Mouse (Mus musculus) frontal cortex, adult 2 months (tissue): ENCODE results near the gene Cd72. TPM values are rescaled to one million over a fixed set of nuclear protein-coding genes. Genes with fewer than 3 reads are reported as not detected.

Experiments
- DNase-seq, 2 experiments: peaks; one replicate each; pipeline ENCODE4 v3.0.0; 2022; ENCODE audit warnings: low spot score in 1 of 2; ENCODE audit errors: extremely low spot score in 1 of 2
- polyA plus RNA-seq: library from polyadenylated mRNA; depleted of rRNA; stranded (reverse); fragments of >200 nt; gene quantifications from 2 replicates; pipeline ENCODE4 v1.2.3, GENCODE M21; 2012

Cd72 gene
- polyA plus RNA-seq, 1 experiment, result 0.64 TPM

DNA sequence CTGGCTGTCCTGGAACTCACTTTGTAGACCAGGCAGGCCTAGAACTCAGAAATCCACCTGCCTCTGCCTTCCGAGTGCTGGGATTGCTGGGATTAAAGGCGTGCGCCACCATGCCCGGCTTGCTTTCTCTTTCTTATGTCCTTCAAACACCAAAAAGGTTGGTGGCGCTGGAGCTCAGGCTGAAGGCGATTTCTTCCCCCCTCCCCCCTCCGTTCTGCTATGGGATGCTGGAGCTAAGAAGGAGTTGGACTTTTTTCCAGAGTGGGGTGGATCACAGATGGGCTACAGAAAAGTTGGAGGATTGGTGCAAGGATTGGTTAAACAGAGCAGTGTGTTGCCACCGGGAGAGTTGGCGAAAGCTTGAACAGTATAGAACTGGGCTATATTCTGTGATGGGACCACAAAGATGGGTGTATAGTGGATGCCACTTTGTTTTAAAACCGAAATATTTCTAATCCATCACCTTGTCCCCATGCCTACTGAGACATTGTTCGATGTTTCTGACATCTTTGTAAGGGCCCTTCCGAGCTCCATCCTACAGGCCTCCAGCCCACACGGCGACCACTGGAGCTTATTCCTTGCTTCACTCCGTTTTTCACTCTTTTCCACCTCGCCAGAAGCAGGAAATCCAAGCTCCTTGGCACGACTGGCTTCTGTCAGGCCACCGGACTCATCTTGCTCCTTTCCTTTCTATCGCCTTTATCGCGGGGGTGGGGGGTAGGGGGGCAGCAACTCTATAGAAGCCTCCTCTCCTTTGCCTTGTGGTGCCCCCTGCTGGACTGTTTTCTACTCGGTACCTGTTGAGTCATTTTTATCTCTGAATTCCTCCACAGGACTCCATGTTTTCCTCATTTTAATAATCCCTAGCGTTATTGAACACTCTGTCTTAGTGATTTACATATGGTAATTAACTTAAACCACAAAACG, 24.7 kb upstream of the Cd72 start:
- peak in 1 of 2 experiments; percentile 62 for DNase-seq

DNA sequence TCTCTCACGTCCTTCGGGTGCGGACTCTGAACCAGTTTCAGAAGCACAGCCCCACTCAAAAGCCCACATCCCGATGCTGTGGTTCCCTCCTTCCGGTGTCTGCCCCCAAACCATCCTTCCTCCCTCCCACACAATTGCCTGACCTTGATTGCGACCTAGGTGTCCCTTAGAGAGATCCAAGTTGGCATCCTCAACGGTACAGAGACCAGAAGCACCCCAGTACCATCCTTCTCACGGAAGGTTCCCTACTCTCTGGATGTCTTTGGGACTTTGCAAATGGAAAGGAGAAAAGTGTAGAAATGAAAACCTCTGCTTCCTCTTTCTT, 24.1 kb upstream of the Cd72 start:
- DNase-seq, result no peak

DNA sequence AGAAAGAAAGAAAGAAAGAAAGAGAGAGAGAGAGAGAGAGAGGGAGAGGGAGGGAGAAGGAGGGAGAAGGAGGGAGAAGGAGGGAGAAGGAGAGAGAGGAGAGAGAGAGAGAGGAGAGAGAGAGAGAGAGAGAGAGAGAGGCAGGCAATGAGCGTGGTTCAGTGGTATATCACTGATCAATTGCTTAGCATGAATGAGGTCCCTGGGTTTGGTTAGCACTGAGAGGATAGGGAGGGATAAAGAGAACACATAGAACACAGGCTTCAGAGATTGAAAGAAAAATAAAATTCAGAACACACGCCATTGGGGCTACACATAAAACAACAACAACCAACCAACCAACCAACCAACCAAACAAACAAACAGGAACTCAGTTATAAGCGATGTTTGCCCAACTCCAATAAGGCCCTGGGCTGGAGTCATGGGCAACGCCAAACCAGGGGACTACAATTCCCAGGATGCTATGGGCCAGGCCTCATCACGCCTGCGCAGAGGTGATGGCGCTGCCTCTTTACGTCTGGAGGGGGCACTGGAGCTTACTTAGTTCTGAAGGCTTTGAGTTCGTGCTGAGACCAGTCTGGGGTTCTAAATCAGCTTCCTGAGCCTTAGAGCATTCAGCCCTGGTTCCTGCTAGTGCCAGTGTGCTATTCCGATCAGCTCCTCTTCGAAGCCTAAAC, 23.6 kb upstream of the Cd72 start:
- DNase-seq, result peak; percentile 82 to 88

DNA sequence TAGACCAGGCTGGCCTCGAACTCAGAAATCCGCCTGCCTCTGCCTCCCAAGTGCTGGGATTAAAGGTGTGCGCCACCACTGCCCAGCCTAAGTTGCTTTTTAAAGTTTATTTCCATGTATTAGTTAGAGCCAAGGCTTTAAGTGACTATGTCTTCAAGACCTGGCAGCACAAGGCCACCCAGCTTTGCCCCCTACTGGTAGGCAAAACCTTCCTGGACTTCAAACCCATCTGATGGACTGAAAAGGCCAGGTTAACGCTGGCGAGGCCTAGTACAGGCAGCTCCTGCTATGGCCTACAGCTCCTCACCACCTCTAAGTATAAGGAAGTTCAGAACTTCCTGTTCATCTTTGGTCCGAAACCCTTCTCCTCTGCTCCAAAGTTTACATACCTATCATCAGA, 22.2 kb upstream of the Cd72 start:
- DNase-seq, result no peak

- no peak for DNase-seq
Observed at GRCm38 (mm10) chr4:43473636-43474035, 19.2 kb upstream of the Cd72 start.

DNA sequence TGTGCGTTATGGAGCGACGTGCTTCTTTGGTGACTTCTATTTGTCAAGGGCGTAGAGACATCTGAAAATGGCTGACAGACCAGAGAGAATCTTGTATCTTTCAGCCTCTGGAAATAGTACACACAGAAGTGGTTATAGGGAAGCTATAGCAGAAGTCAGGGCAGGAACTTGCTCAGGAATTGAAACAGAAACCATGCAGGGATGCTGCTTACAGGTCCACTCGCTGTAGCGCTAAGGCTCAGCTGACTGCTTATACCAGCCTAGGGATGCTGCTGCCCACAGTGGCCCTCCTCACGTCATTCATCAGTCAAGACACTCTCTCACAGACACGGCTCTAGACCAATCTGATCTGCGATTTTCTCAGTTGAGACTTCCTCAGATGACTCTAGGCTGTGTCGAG, 15.9 kb upstream of the Cd72 start:
- DNase-seq, result no peak

GRCm38 (mm10) chr4:43466872-43467271, 12.4 kb upstream of the Cd72 start:
- no peak for DNase-seq

DNA sequence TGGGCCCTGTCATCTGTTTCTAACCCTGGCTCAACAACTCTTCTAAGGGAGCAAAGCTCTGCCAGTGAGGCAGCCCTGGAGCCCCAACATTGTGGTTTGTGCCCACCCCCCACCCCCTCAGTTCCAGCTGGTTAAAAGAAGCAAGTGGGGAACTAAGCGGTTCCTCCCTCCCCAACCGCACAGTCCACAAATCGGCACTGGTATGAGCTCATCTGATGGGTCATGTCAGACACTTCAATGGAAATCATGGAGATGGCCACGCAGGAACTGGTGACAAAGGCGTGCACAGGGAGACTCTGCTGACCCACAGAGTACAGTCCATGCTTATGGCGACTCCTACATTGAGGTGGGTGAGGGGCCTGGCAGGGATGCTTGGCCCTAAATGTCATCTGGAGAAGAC, 11.5 kb upstream of the Cd72 start:
- DNase-seq, result no peak

DNA sequence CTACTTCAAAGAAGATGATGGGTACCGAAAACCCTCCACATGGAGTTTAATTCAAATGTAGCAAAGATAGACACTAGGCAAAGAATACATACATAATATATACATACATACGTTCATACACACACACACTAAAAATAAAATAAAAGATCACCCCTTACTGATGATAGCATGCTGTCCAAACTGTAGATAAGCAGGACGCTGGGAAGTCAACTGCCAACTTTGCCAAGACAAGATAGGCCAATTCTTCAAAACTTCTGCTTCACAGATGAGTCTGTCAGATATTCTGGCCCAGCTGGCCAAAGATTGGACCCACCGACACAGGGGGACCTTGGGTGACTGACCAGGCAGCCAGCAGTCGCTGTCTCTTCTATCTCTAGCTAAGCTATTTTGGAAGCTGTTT, 8.7 kb upstream of the Cd72 start:
- DNase-seq, result no peak

- no peak for DNase-seq
Observed at GRCm38 (mm10) chr4:43457124-43457523, 2.7 kb upstream of the Cd72 start.

DNA sequence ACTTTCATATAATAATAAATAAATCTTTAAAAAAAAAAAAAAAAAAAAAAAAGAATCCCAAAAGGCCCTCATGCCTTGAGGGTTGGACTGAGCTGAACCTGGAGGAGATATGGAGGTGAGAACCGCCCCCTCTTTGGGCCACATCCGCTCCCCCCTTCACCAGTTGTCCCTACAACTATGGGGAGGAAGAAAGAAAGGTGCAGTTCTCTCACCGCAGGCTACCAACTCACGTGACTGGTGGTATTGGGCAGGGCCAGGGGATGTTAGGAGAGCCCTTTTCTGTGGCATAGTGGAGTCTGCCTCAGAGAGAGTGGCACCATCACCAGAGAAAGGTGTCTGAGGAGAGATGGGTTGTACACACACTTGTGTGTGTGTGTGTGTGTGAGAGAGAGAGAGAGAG, 2.0 kb upstream of the Cd72 start:
- no peak for DNase-seq

- DNase-seq, result no peak
Observed at GRCm38 (mm10) chr4:43453413-43453812, 1.0 kb downstream of the Cd72 start.

DNA sequence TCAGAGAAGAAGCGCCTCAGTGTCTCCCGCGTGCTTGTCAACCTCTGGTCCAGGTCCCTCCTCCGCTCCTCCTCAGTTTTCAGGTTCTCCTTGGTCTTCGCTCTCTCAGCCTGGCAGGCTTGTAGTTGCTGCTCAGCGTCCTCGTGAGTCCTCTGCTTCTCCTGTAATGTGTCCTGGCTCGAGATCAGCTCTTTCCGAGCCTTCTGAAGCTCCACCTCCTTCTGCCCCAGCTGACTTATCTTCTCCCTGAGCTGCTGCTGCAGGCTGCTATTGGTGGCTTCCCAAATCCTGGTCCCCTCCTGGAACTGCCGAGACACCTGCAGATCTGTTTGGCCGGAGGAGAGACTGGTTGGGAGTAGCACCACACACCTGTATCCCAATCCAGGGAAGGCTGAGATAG, 2.1 kb downstream of the Cd72 start:
- no peak for DNase-seq

- DNase-seq, result no peak
Observed at GRCm38 (mm10) chr4:43448554-43448953, 5.9 kb downstream of the Cd72 start.

GRCm38 (mm10) chr4:43447251-43447650, 7.2 kb downstream of the Cd72 start:
- DNase-seq, result no peak

DNA sequence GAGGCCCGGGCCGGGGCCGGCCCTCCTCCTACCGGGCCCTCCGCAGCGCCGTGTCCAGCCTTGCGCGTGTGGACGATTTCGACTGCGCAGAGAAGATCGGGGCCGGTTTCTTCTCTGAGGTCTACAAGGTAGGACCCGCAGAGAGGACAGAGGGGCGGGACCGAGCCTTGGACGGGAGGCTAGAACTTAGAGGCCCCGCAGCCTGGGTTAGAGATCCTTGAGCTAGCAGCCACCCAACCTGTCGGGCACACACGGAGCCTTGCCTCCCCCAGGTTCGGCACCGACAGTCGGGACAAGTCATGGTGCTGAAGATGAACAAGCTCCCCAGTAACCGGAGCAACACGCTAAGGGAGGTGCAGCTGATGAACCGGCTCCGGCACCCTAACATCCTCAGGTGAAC, 10.9 kb downstream of the Cd72 start:
- DNase-seq, result no peak

- DNase-seq, result peak in 1 of 2 experiments; percentile 73
Observed at GRCm38 (mm10) chr4:43442456-43443361, 11.7 kb downstream of the Cd72 start.

- DNase-seq, result peak; percentile 98 to 100
Observed at GRCm38 (mm10) chr4:43442044-43442443, 12.4 kb downstream of the Cd72 start.

DNA sequence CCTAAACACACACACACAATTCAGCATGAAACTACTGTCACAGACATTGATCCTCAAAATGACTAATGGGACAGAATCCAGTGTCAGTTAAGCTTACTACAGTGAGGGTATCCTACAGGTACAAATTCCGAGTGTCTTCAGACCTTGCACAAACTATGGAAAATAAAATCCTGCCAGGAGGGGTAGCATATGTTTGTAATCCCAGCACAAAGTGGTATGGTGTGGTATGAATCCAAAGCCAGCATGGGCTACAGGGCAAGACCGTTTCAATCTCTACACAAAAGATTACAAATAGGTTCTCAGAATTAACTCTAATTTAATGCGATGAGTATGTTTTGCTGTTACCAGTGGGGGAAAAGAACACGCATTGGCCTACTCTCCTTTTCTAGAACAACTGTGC, 12.8 kb downstream of the Cd72 start, which contains the start of gene Tesk1:
Gene Tesk1 (plus strand): TSS at position 301 of the 400 bp plus-strand sequence.
- DNase-seq, result no peak

- no peak for DNase-seq
Observed at GRCm38 (mm10) chr4:43432832-43433231, 21.6 kb downstream of the Cd72 start.

GRCm38 (mm10) chr4:43431690-43432089, 22.7 kb downstream of the Cd72 start:
- DNase-seq, result peak; percentile 72 to 93
